Mouse (Mus musculus) fat pad, adult 2 months (tissue): ENCODE results near the gene Dyrk4.

ENCODE experiments used
- DNase-seq: peaks from one replicate; pipeline ENCODE4 v3.0.0-alpha.2; 2011; ENCODE audit warnings: low read depth, low spot score; ENCODE audit errors: extremely low read depth

The Dyrk4 gene

GRCm38 (mm10) chr6:126921111-126921881 is at the start of gene Dyrk4:
Gene Dyrk4, minus strand, starts transcription at chr6:126921839.
- DNase-seq = no peak

- DNase-seq = no peak
Observed at GRCm38 (mm10) chr6:126966241-126967026, 44.8 kb upstream of the Dyrk4 start.

DNA sequence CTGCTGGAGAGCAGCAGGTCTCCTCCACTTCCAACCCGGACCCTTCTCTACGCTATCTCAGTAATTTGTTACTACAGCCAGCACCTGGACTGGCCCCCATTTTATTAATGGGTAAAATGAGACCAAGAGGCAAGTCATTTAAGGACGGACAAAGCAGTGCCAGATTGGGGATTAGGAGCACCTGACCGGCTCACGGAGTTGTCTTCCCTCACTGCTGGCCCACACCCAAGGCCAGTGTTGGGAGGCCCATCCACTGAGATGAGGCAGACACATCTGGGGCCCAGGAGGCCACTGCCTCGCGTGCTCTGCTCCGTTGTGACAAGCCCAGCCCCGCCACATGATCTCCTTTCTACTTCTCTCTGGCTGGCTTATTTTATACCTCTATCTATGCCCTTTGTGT is 41.8 kb upstream of the Dyrk4 start:
- DNase-seq = no peak

DNA sequence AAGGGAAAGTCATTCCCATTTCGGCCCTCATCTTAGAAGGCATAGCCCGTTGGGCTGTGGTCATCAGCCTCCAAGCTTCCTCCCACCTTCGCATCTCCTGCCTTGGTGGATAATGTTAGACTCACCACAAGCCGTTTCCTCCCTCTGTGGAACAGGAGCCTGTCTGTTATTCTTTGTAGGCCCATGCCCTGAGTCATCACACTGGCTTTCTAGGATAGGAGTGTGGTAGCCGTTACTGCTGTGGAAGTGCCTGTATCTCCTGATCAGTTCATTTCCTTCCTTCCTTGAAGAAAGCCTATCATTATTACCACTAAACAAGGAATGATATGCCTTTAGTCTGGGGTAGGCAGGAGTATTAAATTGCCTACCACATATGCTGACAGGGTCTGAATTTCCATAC is 41.1 kb upstream of the Dyrk4 start:
- DNase-seq = no peak

GRCm38 (mm10) chr6:126961371-126962018 is 39.9 kb upstream of the Dyrk4 start:
- no peak for DNase-seq

GRCm38 (mm10) chr6:126955734-126956133 is 34.1 kb upstream of the Dyrk4 start:
- DNase-seq = no peak

DNA sequence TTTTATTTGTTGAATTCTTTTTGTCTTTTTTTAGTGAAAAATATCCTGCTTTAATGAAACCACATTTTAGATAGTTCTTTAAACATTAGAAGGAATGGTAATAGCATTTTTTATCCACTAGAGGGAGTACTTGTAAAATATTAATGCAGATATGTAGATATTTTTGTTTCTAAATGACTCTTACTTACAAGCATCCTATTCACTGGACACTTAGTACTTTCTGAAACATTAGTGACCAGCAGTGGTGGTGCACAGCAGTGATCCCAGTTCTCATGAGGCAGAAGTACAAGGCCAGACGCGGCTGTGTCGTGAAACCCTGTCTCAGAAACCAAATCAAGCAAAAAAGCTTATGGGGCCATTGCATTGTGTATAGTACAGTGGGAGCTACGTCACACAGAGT is 26.7 kb upstream of the Dyrk4 start:
- no peak for DNase-seq

DNA sequence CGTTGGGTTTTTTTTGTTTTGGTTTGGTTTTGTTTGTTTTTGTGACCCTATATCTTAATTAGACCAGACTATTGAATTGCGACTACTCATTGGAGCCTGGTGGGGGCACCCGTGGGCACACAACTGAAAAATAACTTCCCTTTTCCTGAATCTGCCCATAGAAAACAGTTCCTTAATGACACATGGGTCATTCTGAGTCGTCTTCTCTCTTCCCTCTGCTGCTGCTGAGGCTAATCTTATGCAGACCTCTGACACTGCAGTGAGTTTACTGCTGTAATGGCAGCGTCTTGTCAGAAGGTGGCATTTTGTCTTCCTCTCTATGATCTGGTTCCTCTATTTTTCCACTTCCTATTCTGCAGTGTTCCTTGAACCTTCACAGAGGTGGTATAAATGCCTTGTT is 18.8 kb upstream of the Dyrk4 start:
- no peak for DNase-seq

GRCm38 (mm10) chr6:126939487-126940171 is 18.0 kb upstream of the Dyrk4 start, which contains the start of the genes Rad51ap1 and D6Wsu163e:
Gene Rad51ap1, minus strand, starts transcription at chr6:126939587.
Gene D6Wsu163e, plus strand, starts transcription at chr6:126939962.
- DNase-seq = peak; percentile 39

- DNase-seq = no peak
Observed at GRCm38 (mm10) chr6:126938853-126939486, 17.3 kb upstream of the Dyrk4 start.

DNA sequence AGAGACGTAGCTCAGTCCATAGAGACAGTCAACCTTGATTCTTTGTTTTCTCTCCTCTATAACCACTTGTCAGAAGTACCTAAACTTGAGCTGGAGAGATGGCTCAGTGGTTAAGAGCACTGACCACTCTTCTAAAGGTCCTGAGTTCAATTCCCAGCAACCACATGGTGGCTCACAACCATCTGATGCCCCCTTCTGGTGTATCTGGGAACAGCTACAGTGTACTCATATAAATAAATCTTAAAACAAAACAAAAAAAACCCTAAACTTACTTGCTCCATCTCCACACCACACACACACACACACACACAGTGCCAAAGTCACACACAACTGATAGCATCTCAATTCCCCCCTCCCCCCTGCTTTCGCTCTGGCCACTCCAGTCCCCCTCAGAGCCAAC is 16.4 kb upstream of the Dyrk4 start:
- DNase-seq = no peak

GRCm38 (mm10) chr6:126932896-126933295 is 11.3 kb upstream of the Dyrk4 start:
- no peak for DNase-seq

- DNase-seq = no peak
Observed at GRCm38 (mm10) chr6:126914928-126915327, 6.7 kb downstream of the Dyrk4 start.

DNA sequence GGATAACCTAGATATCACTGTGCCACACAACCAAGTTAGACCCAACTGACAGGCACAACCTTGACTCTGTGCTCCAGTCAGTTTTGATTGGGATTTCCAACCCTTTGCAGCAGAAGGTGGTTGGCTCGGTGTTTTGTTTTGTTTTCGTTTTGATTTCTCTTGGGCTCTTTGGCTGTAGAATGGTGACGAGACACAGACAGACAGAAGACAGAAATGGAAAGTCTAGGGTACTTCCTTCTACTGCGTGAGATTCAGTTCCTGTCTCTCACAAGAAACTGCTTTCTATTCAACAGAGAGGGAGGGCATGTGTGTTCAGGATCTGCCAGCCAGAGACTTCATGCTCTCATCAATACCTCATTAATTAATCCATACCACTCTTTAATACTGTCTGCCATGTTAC is 10.9 kb downstream of the Dyrk4 start:
- no peak for DNase-seq

GRCm38 (mm10) chr6:126907876-126908275 is 13.8 kb downstream of the Dyrk4 start:
- DNase-seq = no peak

GRCm38 (mm10) chr6:126907378-126907777 is 14.3 kb downstream of the Dyrk4 start:
- DNase-seq = no peak

DNA sequence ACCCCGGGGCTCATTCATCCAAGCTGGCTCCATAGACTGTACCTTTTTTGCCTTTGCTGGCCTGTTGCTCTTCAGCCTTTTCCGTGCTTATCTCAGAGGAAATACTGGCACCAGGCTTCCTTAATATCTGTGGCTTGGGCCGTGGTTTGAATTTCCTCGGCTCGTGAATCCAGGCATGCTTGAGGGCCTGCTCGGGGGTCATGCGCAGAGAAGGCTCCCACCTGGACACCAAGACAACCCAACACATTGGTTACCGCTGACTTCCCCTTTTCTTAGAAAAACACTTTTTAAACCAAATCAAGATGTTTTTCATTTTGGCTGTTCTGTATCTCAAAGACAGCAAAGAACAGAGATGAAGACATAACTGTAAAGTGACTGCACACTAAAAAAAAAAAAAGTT is 44.5 kb downstream of the Dyrk4 start:
- DNase-seq = no peak

DNA sequence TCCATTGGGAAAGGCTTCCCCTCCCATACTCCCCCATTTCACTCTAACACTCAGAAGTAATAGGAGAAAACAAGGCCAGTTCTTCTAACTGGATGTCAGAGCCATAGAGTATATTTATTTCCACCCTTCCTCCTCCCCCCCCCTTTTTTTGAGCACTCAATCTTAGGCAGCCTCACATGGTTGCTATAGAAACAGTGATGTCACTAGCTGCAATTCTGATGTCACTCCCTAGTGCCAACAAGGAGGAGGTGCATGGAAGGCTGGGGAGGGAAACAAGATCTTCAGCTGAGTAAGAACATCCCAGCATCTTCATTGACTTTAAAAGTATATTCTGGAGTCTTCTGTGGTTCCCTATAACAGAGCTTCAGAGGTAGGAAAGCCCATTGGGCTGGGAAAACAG is 68.8 kb downstream of the Dyrk4 start, which contains the start of gene Akap3:
TSS of gene Akap3 (plus strand) at position 218 of the 400 bp plus-strand sequence.
- DNase-seq = no peak

- peak; percentile 33 for DNase-seq
Observed at GRCm38 (mm10) chr6:126848712-126849704, 72.6 kb downstream of the Dyrk4 start, which contains the start of gene Ndufa9. Gene Ndufa9, minus strand, starts transcription at chr6:126849136.
